Mouse (Mus musculus): ENCODE results near the gene Klf14. TPM values are rescaled to one million over a fixed set of nuclear protein-coding genes. Genes with fewer than 3 reads are reported as not detected.

Gene Klf14
- polyA plus RNA-seq (2016; fragmentation: Nextera tagmentation; extraction: Ambion mirVana), result 0.48 and 0.75 TPM in 2 replicates

- WGBS, result under 1% methylated on average over 75 of the region's 75 CpGs
- peak within 1 kb of the TSS; percentile 59; the same call in 1 of the 2 replicates for H3K27ac ChIP-seq
- peaks cover 12% of the 10 kb centered on the region for H3K36me3 ChIP-seq
- peaks cover 88% of the 10 kb centered on the region for H3K27me3 ChIP-seq (ENCODE audit: insufficient read depth, poor library complexity, severe bottlenecking)
- DNase-seq (ENCODE audit: low spot score), result peak; percentile 78
- H3K4me3 ChIP-seq, result peak within 1 kb of the TSS; percentile 66
- peaks cover 10% of the 10 kb centered on the region for H3K4me1 ChIP-seq (replicated peaks)
- H3K9me3 ChIP-seq, result peaks cover 30% of the 10 kb centered on the region
Measured at GRCm38 (mm10) chr6:30958736-30959540, at the start of gene Klf14. Klf14 (minus strand) TSS chr6:30959078.

- no peaks in the 10 kb centered on the region for H3K36me3 ChIP-seq
- no peak for DNase-seq (ENCODE audit: low spot score)
- peaks cover 4% of the 10 kb centered on the region; the same call in 1 of the 2 replicates for H3K9me3 ChIP-seq
- 72% methylated on average over 6 of the region's 6 CpGs for WGBS
- no peaks in the 10 kb centered on the region for H3K27me3 ChIP-seq (ENCODE audit: insufficient read depth, poor library complexity, severe bottlenecking)
- no peak overlapping the region for H3K27ac ChIP-seq
- no peak overlapping the region for H3K4me3 ChIP-seq
- H3K4me1 ChIP-seq (replicated peaks), result 0 out of 2 replicates have a peak, but pooled peaks cover 2% of the 10 kb centered on the region
Measured at GRCm38 (mm10) chr6:31006111-31006600, 47.3 kb upstream of the Klf14 start.

- 93% methylated on average over 5 of the region's 5 CpGs for WGBS
- no peak for DNase-seq (ENCODE audit: low spot score)
- H3K36me3 ChIP-seq, result no peaks in the 10 kb centered on the region
- H3K9me3 ChIP-seq, result peaks cover 3% of the 10 kb centered on the region; the same call in 1 of the 2 replicates
- H3K27me3 ChIP-seq (ENCODE audit: insufficient read depth, poor library complexity, severe bottlenecking), result no peaks in the 10 kb centered on the region
- H3K4me3 ChIP-seq, result no peak overlapping the region
- no peak overlapping the region for H3K27ac ChIP-seq
- peaks cover 11% of the 10 kb centered on the region; the same call in 1 of the 2 replicates for H3K4me1 ChIP-seq (replicated peaks)
Measured at GRCm38 (mm10) chr6:30986393-30986792, 27.5 kb upstream of the Klf14 start.

GRCm38 (mm10) chr6:30983021-30983420 is 24.1 kb upstream of the Klf14 start:
- no peaks in the 10 kb centered on the region for H3K27me3 ChIP-seq (ENCODE audit: insufficient read depth, poor library complexity, severe bottlenecking)
- WGBS, result 72% methylated on average over 4 of the region's 4 CpGs
- peak overlapping the region; percentile 31 for H3K27ac ChIP-seq
- no peak for DNase-seq (ENCODE audit: low spot score)
- no peaks in the 10 kb centered on the region for H3K9me3 ChIP-seq
- H3K4me1 ChIP-seq (replicated peaks), result peaks cover 11% of the 10 kb centered on the region; the same call in 1 of the 2 replicates
- no peak overlapping the region for H3K4me3 ChIP-seq
- H3K36me3 ChIP-seq, result no peaks in the 10 kb centered on the region

GRCm38 (mm10) chr6:30982372-30982980 is 23.6 kb upstream of the Klf14 start:
- 0 out of 2 replicates have a peak overlapping the region, but pooled peaks have one; percentile 23 for H3K4me3 ChIP-seq
- H3K9me3 ChIP-seq, result no peaks in the 10 kb centered on the region
- H3K27ac ChIP-seq, result peak overlapping the region; percentile 56; the same call in 1 of the 2 replicates
- H3K36me3 ChIP-seq, result no peaks in the 10 kb centered on the region
- H3K4me1 ChIP-seq (replicated peaks), result peaks cover 11% of the 10 kb centered on the region; the same call in 1 of the 2 replicates
- 31% methylated on average over 13 of the region's 13 CpGs for WGBS
- DNase-seq (ENCODE audit: low spot score), result no peak
- H3K27me3 ChIP-seq (ENCODE audit: insufficient read depth, poor library complexity, severe bottlenecking), result no peaks in the 10 kb centered on the region

GRCm38 (mm10) chr6:30981351-30981750 is 22.5 kb upstream of the Klf14 start:
- H3K36me3 ChIP-seq, result no peaks in the 10 kb centered on the region
- DNase-seq (ENCODE audit: low spot score), result no peak
- WGBS, result 86% methylated on average over 5 of the region's 5 CpGs
- no peak overlapping the region for H3K4me3 ChIP-seq
- H3K9me3 ChIP-seq, result no peaks in the 10 kb centered on the region
- H3K4me1 ChIP-seq (replicated peaks), result peaks cover 11% of the 10 kb centered on the region; the same call in 1 of the 2 replicates
- H3K27ac ChIP-seq, result no peak overlapping the region
- no peaks in the 10 kb centered on the region for H3K27me3 ChIP-seq (ENCODE audit: insufficient read depth, poor library complexity, severe bottlenecking)

GRCm38 (mm10) chr6:30978615-30979014 is 19.7 kb upstream of the Klf14 start:
- Histone ChIP-seq H3K4me1 (replicated peaks) (peaks cover 7% of the 10 kb centered on the region; the same call in 1 of the 2 replicates), H3K27ac (no peak overlapping the region), H3K36me3 (no peaks in the 10 kb centered on the region), H3K27me3 (ENCODE audit: insufficient read depth, poor library complexity, severe bottlenecking) (no peaks in the 10 kb centered on the region), H3K4me3 (no peak overlapping the region), H3K9me3 (no peaks in the 10 kb centered on the region)
- 74% methylated on average over 1 of the region's 1 CpGs for WGBS
- DNase-seq (ENCODE audit: low spot score), result no peak

GRCm38 (mm10) chr6:30972121-30972520 is 13.2 kb upstream of the Klf14 start:
- Histone ChIP-seq H3K4me3 (no peak overlapping the region), H3K9me3 (no peaks in the 10 kb centered on the region), H3K27me3 (ENCODE audit: insufficient read depth, poor library complexity, severe bottlenecking) (peaks cover 4% of the 10 kb centered on the region; the same call in 1 of the 2 replicates), H3K27ac (no peak overlapping the region), H3K36me3 (no peaks in the 10 kb centered on the region), H3K4me1 (replicated peaks) (0 out of 2 replicates have a peak, but pooled peaks cover 5% of the 10 kb centered on the region)
- no peak for DNase-seq (ENCODE audit: low spot score)
- 73% methylated on average over 1 of the region's 1 CpGs for WGBS

- Histone ChIP-seq H3K36me3 (peaks cover 12% of the 10 kb centered on the region), H3K4me3 (peak overlapping the region; percentile 66), H3K27me3 (ENCODE audit: insufficient read depth, poor library complexity, severe bottlenecking) (peaks cover 81% of the 10 kb centered on the region), H3K27ac (peak overlapping the region; percentile 59; the same call in 1 of the 2 replicates), H3K9me3 (peaks cover 30% of the 10 kb centered on the region), H3K4me1 (replicated peaks) (peaks cover 10% of the 10 kb centered on the region)
- peak; percentile 26 for DNase-seq (ENCODE audit: low spot score)
- 2% methylated on average over 84 of the region's 84 CpGs for WGBS
Measured at GRCm38 (mm10) chr6:30957784-30958735, 818 bp downstream of the Klf14 start.

GRCm38 (mm10) chr6:30939264-30939663 is 19.6 kb downstream of the Klf14 start:
- DNase-seq (ENCODE audit: low spot score), result no peak
- Histone ChIP-seq H3K27me3 (ENCODE audit: insufficient read depth, poor library complexity, severe bottlenecking) (no peaks in the 10 kb centered on the region), H3K36me3 (no peaks in the 10 kb centered on the region), H3K9me3 (no peaks in the 10 kb centered on the region), H3K4me3 (no peak overlapping the region), H3K27ac (no peak overlapping the region), H3K4me1 (replicated peaks) (no peaks in the 10 kb centered on the region)
- 80% methylated on average over 5 of the region's 5 CpGs for WGBS

GRCm38 (mm10) chr6:30922821-30923220 is 36.1 kb downstream of the Klf14 start:
- Histone ChIP-seq H3K27me3 (ENCODE audit: insufficient read depth, poor library complexity, severe bottlenecking) (no peaks in the 10 kb centered on the region; the same call in 1 of the 2 replicates), H3K36me3 (no peaks in the 10 kb centered on the region), H3K9me3 (no peaks in the 10 kb centered on the region), H3K4me3 (no peak overlapping the region), H3K27ac (no peak overlapping the region), H3K4me1 (replicated peaks) (peaks cover 4% of the 10 kb centered on the region)
- WGBS, result 48% methylated on average over 2 of the region's 2 CpGs
- no peak for DNase-seq (ENCODE audit: low spot score)

- no peak for DNase-seq (ENCODE audit: low spot score)
- no peaks in the 10 kb centered on the region for H3K9me3 ChIP-seq
- H3K27ac ChIP-seq, result no peak overlapping the region
- no peaks in the 10 kb centered on the region for H3K36me3 ChIP-seq
- H3K27me3 ChIP-seq (ENCODE audit: insufficient read depth, poor library complexity, severe bottlenecking), result no peaks in the 10 kb centered on the region; the same call in 1 of the 2 replicates
- H3K4me1 ChIP-seq (replicated peaks), result peaks cover 4% of the 10 kb centered on the region
- 72% methylated on average over 10 of the region's 11 CpGs for WGBS
- H3K4me3 ChIP-seq, result no peak overlapping the region
Measured at GRCm38 (mm10) chr6:30921826-30922225, 37.1 kb downstream of the Klf14 start.
